Mouse (Mus musculus) limb, embryonic 14.5 days (tissue): ENCODE results near the gene Sdccag8. TPM values are rescaled to one million over a fixed set of nuclear protein-coding genes. Genes with fewer than 3 reads are reported as not detected.

Experiments used
- ATAC-seq: fragments of 200-750 bp; cut with Nextera tagmentation; 2 replicates; pipeline ENCODE4 v1.8.0; 2017; ENCODE audit warnings: low read depth, moderate number of reproducible peaks, moderate TSS enrichment; ENCODE audit not compliant: low FRiP score
- DNase-seq: peaks from one replicate; pipeline ENCODE4 v3.0.0-alpha.2; 2015; ENCODE audit warnings: low spot score
- H3K27ac ChIP-seq: fragments of 300-500 bp; sonication (generic); replicated peaks from 2 replicates; pipeline ENCODE4 v1.5.1; 2014; ENCODE audit warnings: low read depth, mild to moderate bottlenecking, low read length, moderate library complexity, mixed read lengths
- H3K27me3 ChIP-seq: fragments of 300-500 bp; sonication (generic); 2 replicates; pipeline ENCODE4 v1.6.1; 2014; ENCODE audit warnings: low read length, mixed read lengths; ENCODE audit not compliant: control insufficient read depth, insufficient read depth
- H3K36me3 ChIP-seq: fragments of 300-500 bp; sonication (generic); 2 replicates; pipeline ENCODE4 v1.6.1; 2014; ENCODE audit warnings: mild to moderate bottlenecking, low read length, moderate library complexity, mixed read lengths; ENCODE audit not compliant: control insufficient read depth, insufficient read depth
- H3K4me1 ChIP-seq: fragments of 300-500 bp; sonication (generic); 2 replicates; pipeline ENCODE4 v1.6.1; 2014; ENCODE audit warnings: antibody characterized with exemption, low read length, mixed read lengths; ENCODE audit not compliant: control insufficient read depth, insufficient read depth
- H3K4me2 ChIP-seq: fragments of 300-500 bp; sonication (generic); replicated peaks from 2 replicates; pipeline ENCODE4 v1.6.1; 2014; ENCODE audit warnings: low read depth, mild to moderate bottlenecking, low read length, moderate library complexity; ENCODE audit not compliant: severe bottlenecking
- H3K4me3 ChIP-seq: fragments of 300-500 bp; sonication (generic); replicated peaks from 2 replicates; pipeline ENCODE4 v1.5.1; 2014; ENCODE audit warnings: low read length
- H3K9ac ChIP-seq: fragments of 300-500 bp; sonication (generic); 2 replicates; pipeline ENCODE4 v1.6.1; 2014; ENCODE audit warnings: mild to moderate bottlenecking, low read depth, low read length, moderate library complexity; ENCODE audit not compliant: severe bottlenecking
- H3K9me3 ChIP-seq: fragments of 300-500 bp; sonication (generic); 2 replicates; pipeline ENCODE4 v1.6.1; 2016; ENCODE audit warnings: low read length; ENCODE audit not compliant: control insufficient read depth
- POLR2A ChIP-seq: fragments of 200-500 bp; IDR thresholded peaks from 2 replicates; pipeline ENCODE4 v1.8.0; 2012; ENCODE audit warnings: inconsistent platforms, mild to moderate bottlenecking, moderate library complexity, borderline replicate concordance; ENCODE audit not compliant: insufficient read depth, insufficient read length; ENCODE audit errors: extremely low read depth
- WGBS: fragments of 180-500 bp; shearing (Covaris S2); extraction: QIAGEN DNeasy Blood & Tissue Kit; methylation state at CpG from one replicate; pipeline ENCODE4 v1.1.7; 2014; 5-methylcytosine and 5-hydroxymethylcytosine counted together
- polyA plus RNA-seq, 2 experiments: library from polyadenylated mRNA; depleted of rRNA in 1 of 2; stranded (reverse) in 1 of 2; unstranded in 1 of 2; fragments of >200 nt; fragmentation: Nextera tagmentation in 1 of 2; extraction: Ambion mirVana in 1 of 2; gene quantifications; 2 replicates each; pipeline versions ENCODE4 v1.2.1 to v1.2.3; 2012 to 2014

Gene Sdccag8
- polyA plus RNA-seq, 2 experiments, result 8.5 to 15.8 TPM

GRCm38 (mm10) chr1:176861981-176862644 lies 47.7 kb downstream of the Sdccag8 start:
- no peak overlapping the region for H3K4me2 ChIP-seq
- no peak for TF ChIP-seq POLR2A
- no peak for ATAC-seq
- peaks cover 4% of the 10 kb centered on the region for H3K4me1 ChIP-seq
- no peak overlapping the region for H3K4me3 ChIP-seq
- no peak overlapping the region for H3K27ac ChIP-seq
- DNase-seq, result peak; percentile 82
- WGBS, result 60% methylated on average over 9 of the region's 9 CpGs
- no peaks in the 10 kb centered on the region for H3K9me3 ChIP-seq
- H3K36me3 ChIP-seq, result no peaks in the 10 kb centered on the region
- no peak overlapping the region for H3K9ac ChIP-seq
- H3K27me3 ChIP-seq, result no peaks in the 10 kb centered on the region

GRCm38 (mm10) chr1:176870501-176870900 lies 56.0 kb downstream of the Sdccag8 start:
- H3K4me2 ChIP-seq, result no peak overlapping the region
- H3K27me3 ChIP-seq, result no peaks in the 10 kb centered on the region
- no peak overlapping the region for H3K27ac ChIP-seq
- no peaks in the 10 kb centered on the region for H3K9me3 ChIP-seq
- no peak overlapping the region for H3K9ac ChIP-seq
- 96% methylated on average over 11 of the region's 11 CpGs for WGBS
- no peaks in the 10 kb centered on the region for H3K36me3 ChIP-seq
- H3K4me3 ChIP-seq, result no peak overlapping the region
- peaks cover 4% of the 10 kb centered on the region for H3K4me1 ChIP-seq
- DNase-seq (no peak), ATAC-seq (no peak)
- no peak for TF ChIP-seq POLR2A

GRCm38 (mm10) chr1:176871975-176872374 lies 57.5 kb downstream of the Sdccag8 start:
- H3K9ac ChIP-seq, result no peak overlapping the region
- WGBS, result 21% methylated on average over 3 of the region's 3 CpGs
- H3K4me3 ChIP-seq, result no peak overlapping the region
- DNase-seq (no peak), ATAC-seq (no peak)
- H3K4me1 ChIP-seq, result no peaks in the 10 kb centered on the region
- no peak overlapping the region for H3K4me2 ChIP-seq
- H3K36me3 ChIP-seq, result no peaks in the 10 kb centered on the region
- H3K9me3 ChIP-seq, result no peaks in the 10 kb centered on the region
- H3K27me3 ChIP-seq, result no peaks in the 10 kb centered on the region
- no peak overlapping the region for H3K27ac ChIP-seq
- TF ChIP-seq POLR2A, result no peak

GRCm38 (mm10) chr1:176873463-176873862 lies 59.0 kb downstream of the Sdccag8 start:
- no peaks in the 10 kb centered on the region for H3K4me1 ChIP-seq
- 83% methylated on average over 9 of the region's 9 CpGs for WGBS
- DNase-seq (no peak), ATAC-seq (no peak)
- no peak overlapping the region for H3K4me2 ChIP-seq
- H3K4me3 ChIP-seq, result no peak overlapping the region
- no peak for TF ChIP-seq POLR2A
- H3K36me3 ChIP-seq, result no peaks in the 10 kb centered on the region
- H3K9ac ChIP-seq, result no peak overlapping the region
- H3K9me3 ChIP-seq, result no peaks in the 10 kb centered on the region
- H3K27me3 ChIP-seq, result no peaks in the 10 kb centered on the region
- no peak overlapping the region for H3K27ac ChIP-seq

GRCm38 (mm10) chr1:176874155-176874554 lies 59.7 kb downstream of the Sdccag8 start:
- no peak for TF ChIP-seq POLR2A
- no peak for ATAC-seq
- no peak for DNase-seq
- no peak overlapping the region for H3K9ac ChIP-seq
- H3K9me3 ChIP-seq, result no peaks in the 10 kb centered on the region
- no peaks in the 10 kb centered on the region for H3K36me3 ChIP-seq
- no peaks in the 10 kb centered on the region for H3K4me1 ChIP-seq
- H3K4me3 ChIP-seq, result no peak overlapping the region
- no peak overlapping the region for H3K4me2 ChIP-seq
- H3K27me3 ChIP-seq, result no peaks in the 10 kb centered on the region
- H3K27ac ChIP-seq, result no peak overlapping the region
